In the genomic region with DNA sequence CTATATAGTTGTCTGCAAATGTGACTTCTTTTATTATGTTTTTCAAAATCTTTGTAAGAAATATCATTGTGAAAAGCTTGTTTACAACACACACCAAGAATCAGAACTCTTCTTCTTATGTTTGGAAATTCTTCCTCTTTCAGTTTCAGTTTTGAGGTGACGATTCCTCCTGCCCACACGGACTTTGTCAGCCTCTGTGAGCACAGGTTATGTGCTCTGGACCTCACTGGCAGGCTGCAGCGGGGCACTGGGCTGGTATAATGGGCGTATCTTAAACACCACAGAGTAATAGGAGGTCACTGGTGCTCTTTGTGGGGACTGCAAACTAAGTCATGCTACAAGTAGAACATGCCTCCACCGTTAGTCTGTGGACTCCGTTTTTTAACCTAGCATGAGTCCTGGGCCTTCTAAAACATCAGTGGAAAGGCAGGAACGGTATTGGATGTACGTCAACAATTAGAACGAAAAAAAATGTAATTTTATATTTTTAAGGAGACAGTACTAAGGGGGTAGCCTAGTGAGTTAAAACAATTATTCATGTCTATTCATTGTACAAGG, we compare ENCODE assay signal across 12 mouse cellular contexts. TPM values are rescaled to one million over a fixed set of nuclear protein-coding genes. Genes with fewer than 3 reads are reported as not detected.
DNase-seq lines count a peak whose midpoint lies in the region; TF ChIP-seq lines count a peak whose summit lies in the region.
"Had no signal": no experiment of that assay in that cellular context is flagged by ENCODE, and none has a peak within 500 bp of the region (broad histone marks: within the 10 kb centered on the region; RNA-seq: fewer than 3 reads in every experiment).

No protein-coding gene starts in this region.

- TF ChIP-seq POLR2A in bone marrow, adult 2 months (IDR thresholded peaks at IDR 0.05; ENCODE audit: borderline replicate concordance, control insufficient read depth, low read depth, low read length) = no peak

- H3K4me1 ChIP-seq in bone marrow, adult 2 months (ENCODE audit: control insufficient read depth, insufficient read depth, low read length) = 0 out of 2 replicates have a peak, but pooled peaks cover 1% of the 10 kb centered on the region
- peaks cover 16% of the 10 kb centered on the region for H3K4me1 ChIP-seq in megakaryocyte, embryonic 14.5 days
- H3K4me1 ChIP-seq: heart, embryonic 13.5 days; limb, embryonic 10.5 days had no signal

- H3K4me3 ChIP-seq in bone marrow, adult 2 months (replicated peaks; ENCODE audit: control insufficient read depth, low read depth, low read length) = peak overlapping the region; percentile 62
- H3K4me3 ChIP-seq in megakaryocyte, embryonic 14.5 days (replicated peaks) = peak overlapping the region; percentile 91
- H3K4me3 ChIP-seq: heart, embryonic 13.5 days; limb, embryonic 10.5 days had no signal

- 13% methylated on average over 9 of the region's 9 CpGs for WGBS in bone marrow, adult 2 months

- H3K9me3 ChIP-seq in megakaryocyte, embryonic 14.5 days = no peaks in the 10 kb centered on the region
- H3K9me3 ChIP-seq: heart, embryonic 13.5 days; limb, embryonic 10.5 days had no signal

- TF ChIP-seq CTCF in bone marrow, adult 2 months (IDR thresholded peaks at IDR 0.05; ENCODE audit: control insufficient read depth, insufficient read depth, low read length) = no peak

- peak; percentile 13 to 20 for DNase-seq in adrenal gland, adult 18-20 months (ENCODE audit: low spot score in 2 of 2)
- no peak for DNase-seq in adrenal gland, postnatal 10 days
- DNase-seq in 416B (ENCODE audit: low read depth) = peak; percentile 77
- DNase-seq in ovary, postnatal 36 days (ENCODE audit: low spot score) = no peak
- no peak for DNase-seq in cerebellum, postnatal 36 days
- DNase-seq in embryo, embryonic 10 days (ENCODE audit: low spot score) = no peak
- DNase-seq: kidney, postnatal 10 days had no signal

- H3K27me3 ChIP-seq in megakaryocyte, embryonic 14.5 days (replicated peaks) = no peaks in the 10 kb centered on the region
- H3K27me3 ChIP-seq: heart, embryonic 13.5 days had no signal

- no peaks in the 10 kb centered on the region for H3K36me3 ChIP-seq in megakaryocyte, embryonic 14.5 days (replicated peaks; ENCODE audit: low read length)
- H3K36me3 ChIP-seq: heart, embryonic 13.5 days; limb, embryonic 10.5 days had no signal

- peak overlapping the region; percentile 58 for H3K27ac ChIP-seq in bone marrow, adult 2 months (ENCODE audit: control insufficient read depth, insufficient read depth, low read depth, low read length, poor library complexity)
- H3K27ac ChIP-seq: heart, embryonic 13.5 days; limb, embryonic 10.5 days had no signal

RNA-seq across cellular contexts. Expression of a gene that starts 9.4 kb away (rescaled TPM):
- total RNA-seq in adrenal gland, adult 18-20 months (2021) = 10 to 100 TPM; 14.3 to 17.4 TPM
- total RNA-seq in adrenal gland, postnatal 10 days (2021) = 10 to 100 TPM in 1 of 2 experiments, 1 to 10 TPM in 1; 9.3 to 11.9 TPM
- polyA plus RNA-seq in bone marrow, adult 2 months (2011; ENCODE audit: insufficient read depth, insufficient read length, low replicate concordance, missing spikeins) = 3.7 and 6.7 TPM in 2 replicates
- polyA plus RNA-seq in megakaryocyte, embryonic 14.5 days (2012; ENCODE audit: insufficient read depth, low replicate concordance) = 0.19 TPM in 1 of 2 replicates, not detected in the other

RNA-seq across cellular contexts. Expression of a gene that starts 54.8 kb away (rescaled TPM):
- total RNA-seq in adrenal gland, adult 18-20 months (2021) = under 1 TPM; 0.06 to 0.07 TPM
- total RNA-seq in adrenal gland, postnatal 10 days (2021) = under 1 TPM; 0.21 to 0.36 TPM
- polyA plus RNA-seq in bone marrow, adult 2 months (2011; ENCODE audit: insufficient read depth, insufficient read length, low replicate concordance, missing spikeins) = 0.92 and 2.6 TPM in 2 replicates
- polyA plus RNA-seq in megakaryocyte, embryonic 14.5 days (2012; ENCODE audit: insufficient read depth, low replicate concordance) = not detected in 2 replicates
- polyA plus RNA-seq: C2C12 had no signal

Comparison
In these comparisons a context has a peak if more than half of its experiments do, and no peak if none do; other contexts are left out.
1. DNase-seq: peak in adrenal gland, adult 18-20 months (2 of 2) and 416B (single experiment); none in adrenal gland, postnatal 10 days (single experiment), ovary, postnatal 36 days (single experiment), cerebellum, postnatal 36 days (0 of 2) and embryo, embryonic 10 days (single experiment).